In the genomic region with DNA sequence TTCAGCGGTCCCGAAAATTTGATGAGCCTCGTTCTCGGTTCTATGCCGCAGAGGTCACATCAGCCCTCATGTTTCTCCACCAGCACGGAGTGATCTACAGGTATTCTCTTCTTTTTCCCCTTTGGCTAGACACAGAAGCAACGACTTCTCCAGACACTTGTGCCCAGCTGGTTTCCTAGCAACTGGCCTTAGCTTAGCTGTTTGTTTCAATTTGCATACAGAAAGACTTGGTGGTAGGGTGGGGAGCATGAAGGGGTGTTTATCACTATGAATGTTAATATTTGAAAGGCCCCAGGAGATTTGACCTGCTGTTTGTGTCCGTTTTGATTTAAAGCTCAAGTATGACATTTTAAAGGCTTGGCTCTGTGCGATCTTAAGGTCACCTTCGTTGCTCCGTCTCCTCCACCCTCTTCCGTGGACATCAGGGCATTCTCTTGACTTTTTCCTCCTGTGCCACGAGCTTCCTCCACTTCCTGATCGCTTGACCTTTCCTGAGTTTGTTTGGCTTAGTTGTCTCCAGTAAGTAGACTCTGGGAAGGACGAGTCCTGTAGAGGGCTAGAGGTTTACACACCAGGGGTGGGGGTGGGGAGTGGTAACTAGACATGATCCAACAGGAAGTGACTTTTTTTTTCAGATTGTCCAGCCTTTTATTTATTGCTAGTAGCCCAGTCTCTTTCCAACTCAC, we compare ENCODE assay signal across 15 mouse cellular contexts. TPM values are rescaled to one million over a fixed set of nuclear protein-coding genes. Genes with fewer than 3 reads are reported as not detected.
DNase-seq lines count a peak whose midpoint lies in the region; ATAC-seq and TF ChIP-seq lines count a peak whose summit lies in the region.
"Had no signal": no experiment of that assay in that cellular context is flagged by ENCODE, and none has a peak within 500 bp of the region (broad histone marks: within the 10 kb centered on the region; RNA-seq: fewer than 3 reads in every experiment).

No protein-coding gene starts in this region.

- 58% methylated on average over 15 of the region's 15 CpGs for WGBS in kidney, embryonic 15.5 days

- no peaks in the 10 kb centered on the region for H3K27me3 ChIP-seq in kidney, embryonic 15.5 days
- H3K27me3 ChIP-seq: heart, embryonic 12.5 days; neural tube, embryonic 12.5 days had no signal

- H3K27ac ChIP-seq in gastrocnemius, adult 2 months, result peak overlapping the region; percentile 58; the same call in 1 of the 2 replicates
- peak overlapping the region; percentile 56 for H3K27ac ChIP-seq in kidney, embryonic 15.5 days
- H3K27ac ChIP-seq: hindbrain, embryonic 14.5 days; neural tube, embryonic 12.5 days had no signal

- H3K4me2 ChIP-seq in kidney, embryonic 15.5 days, result no peak overlapping the region
- H3K4me2 ChIP-seq: heart, embryonic 12.5 days; hindbrain, embryonic 14.5 days; neural tube, embryonic 12.5 days had no signal

- H3K9ac ChIP-seq in kidney, embryonic 15.5 days, result no peak overlapping the region
- H3K9ac ChIP-seq: heart, embryonic 12.5 days; hindbrain, embryonic 14.5 days; neural tube, embryonic 12.5 days had no signal

- intact Hi-C loops in gastrocnemius, adult 2 months (cut with DNase I), result no loop called here
- intact Hi-C loops in gastrocnemius, postnatal 36 days (cut with DNase I), result no loop called here

- no peak for TF ChIP-seq CTCF in gastrocnemius, adult 2 months (IDR thresholded peaks at IDR 0.05)

- DNase-seq in gastrocnemius, adult 2 months, result no peak
- no peak for DNase-seq in gastrocnemius, postnatal 36 days
- DNase-seq in adrenal gland, postnatal 10 days, result peak; percentile 33
- peak; percentile 28 for DNase-seq in lung, postnatal 14 days
- DNase-seq in right cerebral cortex, postnatal 14 days, result no peak
- DNase-seq in spleen, adult 18-20 months, result no peak
- DNase-seq in cerebellum, postnatal 4 days (ENCODE audit: low spot score in 2 of 2), result no peak
- DNase-seq: right cerebral cortex, adult 18-20 months had no signal

- peaks cover 24% of the 10 kb centered on the region for H3K4me1 ChIP-seq in kidney, embryonic 15.5 days
- H3K4me1 ChIP-seq: neural tube, embryonic 12.5 days had no signal

- peak; percentile 68 for ATAC-seq in kidney, embryonic 15.5 days (replicated peaks; ENCODE audit: low FRiP score)

- H3K9me3 ChIP-seq in kidney, embryonic 15.5 days (replicated peaks), result no peaks in the 10 kb centered on the region
- H3K9me3 ChIP-seq: heart, embryonic 12.5 days; neural tube, embryonic 12.5 days had no signal

- H3K36me3 ChIP-seq in kidney, embryonic 15.5 days, result no peaks in the 10 kb centered on the region
- H3K36me3 ChIP-seq: neural tube, embryonic 12.5 days had no signal

- H3K4me3 ChIP-seq in gastrocnemius, adult 2 months, result peak overlapping the region; percentile 42
- H3K4me3 ChIP-seq in kidney, embryonic 15.5 days (replicated peaks), result no peak overlapping the region
- H3K4me3 ChIP-seq: heart, embryonic 12.5 days; neural tube, embryonic 12.5 days had no signal

RNA-seq across cellular contexts. Expression of a gene that starts 54.3 kb away (rescaled TPM):
- total RNA-seq in gastrocnemius, adult 2 months (2021), result under 1 TPM; 0.13 to 0.22 TPM
- total RNA-seq in gastrocnemius, postnatal 36 days (2021), result not detected
- under 1 TPM in 1 of 2 experiments, not detected in 1; 0.15 TPM for total RNA-seq in adrenal gland, postnatal 10 days (2021)
- polyA plus RNA-seq in kidney, embryonic 15.5 days (2015; fragmentation: Nextera tagmentation; extraction: Ambion mirVana), result 0.30 and 0.31 TPM in 2 replicates
- total RNA-seq: common myeloid progenitor, adult 5-6 weeks; layer of hippocampus, postnatal 25 days; megakaryocyte-erythroid progenitor cell, adult 5-6 weeks had no signal

Comparison
In these comparisons a context has a peak if more than half of its experiments do, and no peak if none do; other contexts are left out.
1. DNase-seq: peak in adrenal gland, postnatal 10 days (single experiment) and lung, postnatal 14 days (single experiment); none in gastrocnemius, adult 2 months (single experiment), gastrocnemius, postnatal 36 days (0 of 2), right cerebral cortex, postnatal 14 days (single experiment), spleen, adult 18-20 months (0 of 2) and cerebellum, postnatal 4 days (0 of 2).